9 mouse cellular contexts compared by ENCODE assay signal in genomic region chr15:83471476-83471875, GRCm38 (mm10). TPM values are rescaled to one million over a fixed set of nuclear protein-coding genes. Genes with fewer than 3 reads are reported as not detected.
DNase-seq lines count a peak whose midpoint lies in the region; ATAC-seq and TF ChIP-seq lines count a peak whose summit lies in the region.
"Had no signal": no experiment of that assay in that cellular context is flagged by ENCODE, and none has a peak within 500 bp of the region (broad histone marks: within the 10 kb centered on the region; RNA-seq: fewer than 3 reads in every experiment).

No protein-coding gene starts in this region.

- no peaks in the 10 kb centered on the region for H3K4me1 ChIP-seq in forebrain, postnatal 0 days (ENCODE audit: insufficient read depth)
- peaks cover 10% of the 10 kb centered on the region; the same call in 1 of the 2 replicates for H3K4me1 ChIP-seq in forebrain, embryonic 10.5 days
- peaks cover 35% of the 10 kb centered on the region for H3K4me1 ChIP-seq in heart, embryonic 13.5 days
- H3K4me1 ChIP-seq in liver, embryonic 12.5 days: peaks cover 27% of the 10 kb centered on the region

- H3K9ac ChIP-seq in forebrain, postnatal 0 days: no peak overlapping the region
- H3K9ac ChIP-seq in heart, embryonic 13.5 days: no peak overlapping the region
- H3K9ac ChIP-seq in liver, embryonic 12.5 days: no peak overlapping the region
- H3K9ac ChIP-seq: hindbrain, embryonic 15.5 days had no signal

- H3K36me3 ChIP-seq in forebrain, postnatal 0 days (ENCODE audit: insufficient read depth): no peaks in the 10 kb centered on the region
- H3K36me3 ChIP-seq in forebrain, embryonic 10.5 days (replicated peaks): no peaks in the 10 kb centered on the region
- H3K36me3 ChIP-seq in heart, embryonic 13.5 days: no peaks in the 10 kb centered on the region
- H3K36me3 ChIP-seq in liver, embryonic 12.5 days: no peaks in the 10 kb centered on the region
- H3K36me3 ChIP-seq: hindbrain, embryonic 15.5 days had no signal

- no peaks in the 10 kb centered on the region for H3K27me3 ChIP-seq in forebrain, postnatal 0 days (ENCODE audit: insufficient read depth, low read length)
- no peaks in the 10 kb centered on the region for H3K27me3 ChIP-seq in forebrain, embryonic 10.5 days (ENCODE audit: poor library complexity, severe bottlenecking)
- no peaks in the 10 kb centered on the region for H3K27me3 ChIP-seq in heart, embryonic 13.5 days (replicated peaks)
- H3K27me3 ChIP-seq in liver, embryonic 12.5 days (replicated peaks): no peaks in the 10 kb centered on the region; the same call in 1 of the 2 replicates
- H3K27me3 ChIP-seq: hindbrain, embryonic 15.5 days had no signal

- peak; percentile 73 for ATAC-seq in forebrain, postnatal 0 days
- no peak for ATAC-seq in heart, embryonic 13.5 days (ENCODE audit: extremely low read depth, insufficient number of reproducible peaks, low FRiP score, low TSS enrichment)
- ATAC-seq in liver, embryonic 12.5 days: no peak

- peak; percentile 36 for DNase-seq in forebrain, postnatal 0 days
- DNase-seq in forebrain, embryonic 10.5 days (ENCODE audit: extremely low spot score, low spot score): no peak
- peak; percentile 67 for DNase-seq in NIH3T3 (ENCODE audit: low read depth)
- peak; percentile 76 to 88 for DNase-seq in kidney, postnatal 25 days
- DNase-seq in left cerebral cortex, postnatal 36 days (ENCODE audit: low spot score in 2 of 2): no peak
- no peak for DNase-seq in testis, postnatal 10 days (ENCODE audit: low spot score)

- no peak overlapping the region for H3K4me2 ChIP-seq in forebrain, postnatal 0 days (ENCODE audit: low read depth)
- no peak overlapping the region for H3K4me2 ChIP-seq in heart, embryonic 13.5 days
- no peak overlapping the region for H3K4me2 ChIP-seq in liver, embryonic 12.5 days
- H3K4me2 ChIP-seq: hindbrain, embryonic 15.5 days had no signal

- H3K27ac ChIP-seq in forebrain, postnatal 0 days (ENCODE audit: low read depth, low read length): no peak overlapping the region
- H3K27ac ChIP-seq in forebrain, embryonic 10.5 days: no peak overlapping the region
- 0 out of 2 replicates have a peak overlapping the region, but pooled peaks have one; percentile 24 for H3K27ac ChIP-seq in heart, embryonic 13.5 days (replicated peaks)
- no peak overlapping the region for H3K27ac ChIP-seq in liver, embryonic 12.5 days
- H3K27ac ChIP-seq: hindbrain, embryonic 15.5 days had no signal

- no peak for TF ChIP-seq CTCF in forebrain, postnatal 0 days (IDR thresholded peaks at IDR 0.05; ENCODE audit: low read depth)

- H3K4me3 ChIP-seq in forebrain, postnatal 0 days (ENCODE audit: low read depth, low read length): no peak overlapping the region
- no peak overlapping the region for H3K4me3 ChIP-seq in forebrain, embryonic 10.5 days
- no peak overlapping the region for H3K4me3 ChIP-seq in heart, embryonic 13.5 days
- no peak overlapping the region for H3K4me3 ChIP-seq in liver, embryonic 12.5 days
- H3K4me3 ChIP-seq: hindbrain, embryonic 15.5 days had no signal

- H3K9me3 ChIP-seq in forebrain, postnatal 0 days (ENCODE audit: low read length): no peaks in the 10 kb centered on the region
- no peaks in the 10 kb centered on the region for H3K9me3 ChIP-seq in forebrain, embryonic 10.5 days
- H3K9me3 ChIP-seq in heart, embryonic 13.5 days: no peaks in the 10 kb centered on the region
- H3K9me3 ChIP-seq in liver, embryonic 12.5 days (replicated peaks): no peaks in the 10 kb centered on the region
- H3K9me3 ChIP-seq: hindbrain, embryonic 15.5 days had no signal

- intact Hi-C loops in left cerebral cortex, postnatal 36 days (cut with DNase I): no loop called here

- WGBS in forebrain, postnatal 0 days: 49% methylated on average over 7 of the region's 7 CpGs
- 81% methylated on average over 7 of the region's 7 CpGs for WGBS in forebrain, embryonic 10.5 days
- WGBS in heart, embryonic 13.5 days: 40% methylated on average over 7 of the region's 7 CpGs
- 60% methylated on average over 7 of the region's 7 CpGs for WGBS in liver, embryonic 12.5 days (ENCODE audit: insufficient replicate concordance)

RNA-seq across cellular contexts. Expression of gene Pacsin2, which starts 7.1 kb away (rescaled TPM):
- 13.8 and 20.9 TPM in 2 replicates for total RNA-seq in forebrain, postnatal 0 days (2014; rRNA removed)
- 10.4 and 16.5 TPM in 2 replicates for polyA plus RNA-seq in forebrain, postnatal 0 days (2015; fragmentation: Nextera tagmentation; extraction: Ambion mirVana)
- polyA plus RNA-seq in forebrain, embryonic 10.5 days (2016; fragmentation: Nextera tagmentation; extraction: Ambion mirVana): 55.4 and 57.8 TPM in 2 replicates
- 56.8 and 57.8 TPM in 2 replicates for polyA plus RNA-seq in heart, embryonic 13.5 days (2015; fragmentation: Nextera tagmentation; extraction: Ambion mirVana)
- 100 to 1,000 TPM in 1 of 2 experiments, 10 to 100 TPM in 1; 88.9 to 102 TPM for total RNA-seq in left cerebral cortex, postnatal 36 days (2021)
- 65.1 and 68.4 TPM in 2 replicates for polyA plus RNA-seq in liver, embryonic 12.5 days (2016; fragmentation: Nextera tagmentation; extraction: Ambion mirVana)

RNA-seq across cellular contexts. Expression of gene Ttll1, which starts 39.2 kb away (rescaled TPM):
- total RNA-seq in forebrain, postnatal 0 days (2014; rRNA removed): 39.5 and 47.4 TPM in 2 replicates
- polyA plus RNA-seq in forebrain, postnatal 0 days (2015; fragmentation: Nextera tagmentation; extraction: Ambion mirVana): 76.2 and 115 TPM in 2 replicates
- 33.3 and 33.7 TPM in 2 replicates for polyA plus RNA-seq in forebrain, embryonic 10.5 days (2016; fragmentation: Nextera tagmentation; extraction: Ambion mirVana)
- 21.5 and 22.1 TPM in 2 replicates for polyA plus RNA-seq in heart, embryonic 13.5 days (2015; fragmentation: Nextera tagmentation; extraction: Ambion mirVana)
- total RNA-seq in left cerebral cortex, postnatal 36 days (2021): 10 to 100 TPM; 49.7 to 52.3 TPM
- polyA plus RNA-seq in liver, embryonic 12.5 days (2016; fragmentation: Nextera tagmentation; extraction: Ambion mirVana): 9.6 and 10.0 TPM in 2 replicates

RNA-seq across cellular contexts. Expression of gene Bik, which starts 55.2 kb away (rescaled TPM):
- not detected in 2 replicates for total RNA-seq in forebrain, postnatal 0 days (2014; rRNA removed)
- 0.33 and 0.84 TPM in 2 replicates for polyA plus RNA-seq in forebrain, postnatal 0 days (2015; fragmentation: Nextera tagmentation; extraction: Ambion mirVana)
- polyA plus RNA-seq in forebrain, embryonic 10.5 days (2016; fragmentation: Nextera tagmentation; extraction: Ambion mirVana): 2.1 and 2.3 TPM in 2 replicates
- polyA plus RNA-seq in heart, embryonic 13.5 days (2015; fragmentation: Nextera tagmentation; extraction: Ambion mirVana): 31.2 and 31.8 TPM in 2 replicates
- total RNA-seq in left cerebral cortex, postnatal 36 days (2021): not detected
- 2.2 and 2.7 TPM in 2 replicates for polyA plus RNA-seq in liver, embryonic 12.5 days (2016; fragmentation: Nextera tagmentation; extraction: Ambion mirVana)

Comparison
In these comparisons a context has a peak if more than half of its experiments do, and no peak if none do; other contexts are left out.
1. DNase-seq: peak in forebrain, postnatal 0 days (single experiment), NIH3T3 (single experiment) and kidney, postnatal 25 days (2 of 2); none in forebrain, embryonic 10.5 days (single experiment), left cerebral cortex, postnatal 36 days (0 of 2) and testis, postnatal 10 days (single experiment).